Mouse (Mus musculus): ENCODE data around the gene Faxc. TPM values are rescaled to one million over a fixed set of nuclear protein-coding genes. Genes with fewer than 3 reads are reported as not detected.

Gene Faxc
- polyA plus RNA-seq, 1 experiment from 2014 or later = 12.5 TPM

DNA sequence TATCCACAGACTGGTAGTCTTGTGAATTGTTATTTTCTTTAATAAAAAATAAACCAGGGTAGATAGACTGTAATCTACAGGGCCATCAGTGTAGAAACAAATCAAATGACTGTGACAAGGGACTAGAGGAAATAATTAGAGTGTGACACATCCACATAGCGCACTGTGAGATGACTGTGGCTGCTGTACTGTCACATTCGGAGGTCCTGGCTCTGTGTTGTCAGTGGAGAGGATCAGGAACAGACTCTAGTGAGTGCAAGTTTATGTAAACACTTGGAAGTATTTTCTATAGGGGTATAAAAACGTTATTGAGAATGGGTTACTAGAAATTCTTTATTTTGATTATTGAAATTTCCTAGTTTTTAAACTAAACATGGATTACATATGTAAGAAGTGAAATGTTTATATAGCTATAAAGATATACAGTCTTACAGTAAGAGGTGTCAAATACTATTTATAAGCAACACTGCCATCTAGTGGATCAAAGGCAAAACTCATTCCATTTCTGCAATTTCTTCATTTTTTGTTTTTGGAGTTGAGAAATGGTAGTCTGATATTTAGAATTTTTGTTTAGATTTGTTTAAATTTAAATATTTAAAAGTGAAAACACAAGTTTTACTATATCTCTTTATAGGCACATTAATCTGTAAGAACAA is 59.6 kb downstream of the Faxc start:
- Histone ChIP-seq H3K36me3 (ENCODE audit: control insufficient read depth, insufficient read depth, low read length) (0 out of 2 replicates have a peak, but pooled peaks cover 8% of the 10 kb centered on the region), H3K27ac (ENCODE audit: low read depth, low read length) (no peak overlapping the region), H3K9ac (ENCODE audit: low read depth, low read length) (no peak overlapping the region), H3K9me3 (ENCODE audit: control insufficient read depth, low read length) (no peaks in the 10 kb centered on the region), H3K27me3 (replicated peaks; ENCODE audit: control insufficient read depth, insufficient read depth, low read length) (no peaks in the 10 kb centered on the region), H3K4me3 (ENCODE audit: low read length) (no peak overlapping the region), H3K4me1 (ENCODE audit: control insufficient read depth, insufficient read depth, low read depth, low read length) (no peaks in the 10 kb centered on the region), H3K4me2 (ENCODE audit: low read length) (no peak overlapping the region)
- 51% methylated on average over 3 of the region's 3 CpGs for WGBS
- peak; percentile 72 for ATAC-seq

GRCm38 (mm10) chr4:22017656-22018379 is 86.7 kb downstream of the Faxc start:
- peak overlapping the region; percentile 40 for H3K4me2 ChIP-seq (ENCODE audit: low read length)
- H3K27me3 ChIP-seq (replicated peaks; ENCODE audit: control insufficient read depth, insufficient read depth, low read length) = no peaks in the 10 kb centered on the region
- no peaks in the 10 kb centered on the region for H3K9me3 ChIP-seq (ENCODE audit: control insufficient read depth, low read length)
- no peaks in the 10 kb centered on the region for H3K36me3 ChIP-seq (ENCODE audit: control insufficient read depth, insufficient read depth, low read length)
- 7% methylated on average over 9 of the region's 9 CpGs for WGBS
- H3K4me3 ChIP-seq (ENCODE audit: low read length) = no peak overlapping the region
- H3K27ac ChIP-seq (ENCODE audit: low read depth, low read length) = no peak overlapping the region
- H3K4me1 ChIP-seq (ENCODE audit: control insufficient read depth, insufficient read depth, low read depth, low read length) = peaks cover 3% of the 10 kb centered on the region
- 0 out of 2 replicates have a peak overlapping the region, but pooled peaks have one; percentile 23 for H3K9ac ChIP-seq (ENCODE audit: low read depth, low read length)
- ATAC-seq = peak; percentile 87

DNA sequence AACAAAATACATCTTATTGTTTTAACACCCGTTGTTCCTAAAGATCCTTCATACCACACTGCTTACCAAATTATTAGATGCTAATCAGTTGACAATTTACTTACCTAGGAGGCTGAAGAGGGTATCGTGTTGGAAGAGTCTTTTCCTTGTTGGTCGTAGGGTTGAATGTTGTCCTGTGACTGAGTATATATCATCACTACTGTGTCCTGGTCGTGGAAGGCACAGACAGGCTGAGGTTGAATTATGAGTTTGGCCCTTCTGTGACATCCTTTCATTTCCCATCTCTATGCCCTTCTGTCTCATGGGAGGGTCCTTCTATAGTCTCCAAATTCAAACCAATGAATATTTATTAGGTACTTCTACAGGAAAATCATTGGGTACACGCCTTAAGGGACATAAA is 87.3 kb downstream of the Faxc start:
- Histone ChIP-seq H3K9me3 (ENCODE audit: control insufficient read depth, low read length) (no peaks in the 10 kb centered on the region), H3K4me2 (ENCODE audit: low read length) (peak overlapping the region; percentile 40), H3K9ac (ENCODE audit: low read depth, low read length) (0 out of 2 replicates have a peak overlapping the region, but pooled peaks have one; percentile 23), H3K27ac (ENCODE audit: low read depth, low read length) (no peak overlapping the region), H3K4me1 (ENCODE audit: control insufficient read depth, insufficient read depth, low read depth, low read length) (peaks cover 3% of the 10 kb centered on the region), H3K4me3 (ENCODE audit: low read length) (no peak overlapping the region), H3K27me3 (replicated peaks; ENCODE audit: control insufficient read depth, insufficient read depth, low read length) (no peaks in the 10 kb centered on the region), H3K36me3 (ENCODE audit: control insufficient read depth, insufficient read depth, low read length) (no peaks in the 10 kb centered on the region)
- 36% methylated on average over 5 of the region's 5 CpGs for WGBS
- peak; percentile 15; the same call in 1 of the 2 replicates for ATAC-seq

DNA sequence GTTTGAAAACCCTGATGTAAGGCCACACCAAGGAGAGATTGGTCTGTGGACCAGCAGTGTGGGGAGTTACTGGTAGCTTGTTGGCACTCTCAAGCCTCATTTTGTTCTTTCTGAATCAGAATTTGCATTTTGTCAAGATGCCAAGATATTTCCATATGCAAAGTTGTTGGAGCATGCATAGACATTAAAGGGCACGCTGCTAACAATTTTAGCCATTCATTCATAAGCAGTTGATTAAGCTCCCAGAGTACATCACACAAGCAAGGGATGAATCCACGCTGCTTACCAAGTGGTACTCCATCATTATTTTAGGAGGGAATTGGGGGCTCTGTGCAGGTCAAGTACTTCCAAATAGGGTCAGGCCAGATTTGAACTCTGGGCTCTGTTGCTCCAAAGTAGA is 98.8 kb downstream of the Faxc start:
- Histone ChIP-seq H3K4me3 (ENCODE audit: low read length) (no peak overlapping the region), H3K9me3 (ENCODE audit: control insufficient read depth, low read length) (no peaks in the 10 kb centered on the region), H3K9ac (ENCODE audit: low read depth, low read length) (no peak overlapping the region), H3K27ac (ENCODE audit: low read depth, low read length) (no peak overlapping the region), H3K36me3 (ENCODE audit: control insufficient read depth, insufficient read depth, low read length) (no peaks in the 10 kb centered on the region), H3K4me1 (ENCODE audit: control insufficient read depth, insufficient read depth, low read depth, low read length) (no peaks in the 10 kb centered on the region), H3K27me3 (replicated peaks; ENCODE audit: control insufficient read depth, insufficient read depth, low read length) (no peaks in the 10 kb centered on the region), H3K4me2 (ENCODE audit: low read length) (no peak overlapping the region)
- peak; percentile 67 for ATAC-seq
- WGBS = 40% methylated on average over 2 of the region's 2 CpGs

Other genes starting within 250 kb of the Faxc start
- gene Prdm13, start 245.4 kb upstream of the Faxc start, polyA plus RNA-seq (2015; fragmentation: Nextera tagmentation; extraction: Ambion mirVana) = 0.36 and 0.48 TPM in 2 replicates
- 68.7 and 72.4 TPM in 2 replicates for gene Ccnc, start 203.6 kb upstream of the Faxc start, polyA plus RNA-seq (2015; fragmentation: Nextera tagmentation; extraction: Ambion mirVana)
- 5.2 and 5.4 TPM in 2 replicates for gene Usp45, start 164.2 kb upstream of the Faxc start, polyA plus RNA-seq (2015; fragmentation: Nextera tagmentation; extraction: Ambion mirVana)
- 25.4 and 28.5 TPM in 2 replicates for gene Tstd3, start 164.1 kb upstream of the Faxc start, polyA plus RNA-seq (2015; fragmentation: Nextera tagmentation; extraction: Ambion mirVana)
- 155 and 157 TPM in 2 replicates for gene Pnisr, start 83.7 kb upstream of the Faxc start, polyA plus RNA-seq (2015; fragmentation: Nextera tagmentation; extraction: Ambion mirVana)
- gene Coq3, start 51.7 kb upstream of the Faxc start, polyA plus RNA-seq (2015; fragmentation: Nextera tagmentation; extraction: Ambion mirVana) = 15.9 TPM in 2 replicates

All from hindbrain, embryonic 16.5 days (tissue).